Mouse (Mus musculus) activated CD4-positive, CD25-positive, alpha-beta regulatory T cell, adult 4 months (primary cell): ENCODE measurements around the gene Hist1h2bg. TPM values are rescaled to one million over a fixed set of nuclear protein-coding genes. Genes with fewer than 3 reads are reported as not detected.
"Not testable (repeated sequence)": the region's sequence is repeated elsewhere in the genome, so short reads cannot be mapped to it uniquely, and the experiment has no call there.

Experiments used
- ATAC-seq: one replicate; pipeline ENCODE4 v1.8.0; 2017
- polyA plus RNA-seq, 2 experiments: library from polyadenylated mRNA; unstranded; fragments of 100-300 nt; shearing (Covaris generic); gene quantifications; one replicate each; pipeline ENCODE4 v1.2.1; 2017

Hist1h2bg gene
- polyA plus RNA-seq, 2 experiments from 2014 or later: 4.0 to 5.7 TPM

GRCm38 (mm10) chr13:23562699-23563462, 8.3 kb upstream of the Hist1h2bg start:
- no peak for ATAC-seq

- no peak for ATAC-seq
Observed at GRCm38 (mm10) chr13:23564482-23564881, 6.7 kb upstream of the Hist1h2bg start.

GRCm38 (mm10) chr13:23570261-23571021, 755 bp upstream of the Hist1h2bg start:
- ATAC-seq: peak; percentile 9

GRCm38 (mm10) chr13:23571504-23572217, 465 bp downstream of the Hist1h2bg start:
- ATAC-seq: not testable (repeated sequence)

GRCm38 (mm10) chr13:23572218-23573033, 1.2 kb downstream of the Hist1h2bg start:
- ATAC-seq: no peak

GRCm38 (mm10) chr13:23573034-23573897, 2.1 kb downstream of the Hist1h2bg start:
- not testable (repeated sequence) for ATAC-seq

- peak; percentile 75 for ATAC-seq
Observed at GRCm38 (mm10) chr13:23573898-23574524, 2.8 kb downstream of the Hist1h2bg start, which contains the start of the genes Hist1h2bf and Hist1h2ad. Gene Hist1h2bf (minus strand): TSS chr13:23574196. Gene Hist1h2ad (plus strand): TSS chr13:23574381.

- not testable (repeated sequence) for ATAC-seq
Observed at GRCm38 (mm10) chr13:23574546-23575170, 3.5 kb downstream of the Hist1h2bg start.

GRCm38 (mm10) chr13:23575271-23575851, 4.2 kb downstream of the Hist1h2bg start, which contains the start of gene Hist1h3d:
Gene Hist1h3d (plus strand): TSS chr13:23575763.
- ATAC-seq: peak; percentile 30

GRCm38 (mm10) chr13:23575864-23576313, 4.7 kb downstream of the Hist1h2bg start:
- not testable (repeated sequence) for ATAC-seq

GRCm38 (mm10) chr13:23576351-23576881, 5.2 kb downstream of the Hist1h2bg start:
- no peak for ATAC-seq

- no peak for ATAC-seq
Observed at GRCm38 (mm10) chr13:23576906-23577639, 5.9 kb downstream of the Hist1h2bg start.

GRCm38 (mm10) chr13:23577835-23578234, 6.6 kb downstream of the Hist1h2bg start:
- ATAC-seq: no peak

GRCm38 (mm10) chr13:23581408-23582218, 10.4 kb downstream of the Hist1h2bg start, which contains the start of gene Hist1h4d:
Gene Hist1h4d (plus strand): TSS chr13:23581598.
- peak; percentile 62 for ATAC-seq

GRCm38 (mm10) chr13:23582219-23583056, 11.2 kb downstream of the Hist1h2bg start:
- ATAC-seq: no peak

GRCm38 (mm10) chr13:23583387-23584068, 12.3 kb downstream of the Hist1h2bg start:
- ATAC-seq: no peak
